Mouse (Mus musculus): ENCODE results near the gene Fam135a.

Gene Fam135a

GRCm38 (mm10) chr1:24099926-24100869 lies at the start of gene Fam135a:
Gene Fam135a (minus strand): TSS chr1:24100341.
- DNase-seq (ENCODE audit: low spot score in 2 of 2) = peak; percentile 88 to 91

- DNase-seq (ENCODE audit: low spot score in 2 of 2) = no peak
Observed at GRCm38 (mm10) chr1:24143504-24143903, 43.4 kb upstream of the Fam135a start.

- no peak for DNase-seq (ENCODE audit: low spot score in 2 of 2)
Observed at GRCm38 (mm10) chr1:24140555-24140954, 40.4 kb upstream of the Fam135a start.

GRCm38 (mm10) chr1:24137133-24137532 lies 37.0 kb upstream of the Fam135a start:
- DNase-seq (ENCODE audit: low spot score in 2 of 2) = peak; percentile 74 to 78

- DNase-seq (ENCODE audit: low spot score in 2 of 2) = no peak
Observed at GRCm38 (mm10) chr1:24134792-24135191, 34.7 kb upstream of the Fam135a start.

- no peak for DNase-seq (ENCODE audit: low spot score in 2 of 2)
Observed at GRCm38 (mm10) chr1:24133853-24134252, 33.7 kb upstream of the Fam135a start.

GRCm38 (mm10) chr1:24127866-24128265 lies 27.7 kb upstream of the Fam135a start:
- no peak for DNase-seq (ENCODE audit: low spot score in 2 of 2)

- no peak for DNase-seq (ENCODE audit: low spot score in 2 of 2)
Observed at GRCm38 (mm10) chr1:24124610-24125009, 24.5 kb upstream of the Fam135a start.

- DNase-seq (ENCODE audit: low spot score in 2 of 2) = peak in 1 of 2 experiments; percentile 82
Observed at GRCm38 (mm10) chr1:24122582-24122981, 22.4 kb upstream of the Fam135a start.

GRCm38 (mm10) chr1:24107971-24108773 lies 8.0 kb upstream of the Fam135a start:
- DNase-seq (ENCODE audit: low spot score in 2 of 2) = no peak

- peak; percentile 41 to 64 for DNase-seq (ENCODE audit: low spot score in 2 of 2)
Observed at GRCm38 (mm10) chr1:24107378-24107777, 7.2 kb upstream of the Fam135a start.

GRCm38 (mm10) chr1:24102579-24103149 lies 2.5 kb upstream of the Fam135a start:
- DNase-seq (ENCODE audit: low spot score in 2 of 2) = no peak

GRCm38 (mm10) chr1:24100870-24101358 lies 773 bp upstream of the Fam135a start:
- no peak for DNase-seq (ENCODE audit: low spot score in 2 of 2)

- no peak for DNase-seq (ENCODE audit: low spot score in 2 of 2)
Observed at GRCm38 (mm10) chr1:24099541-24099925, 608 bp downstream of the Fam135a start.

GRCm38 (mm10) chr1:24097541-24097940 lies 2.6 kb downstream of the Fam135a start:
- no peak for DNase-seq (ENCODE audit: low spot score in 2 of 2)

GRCm38 (mm10) chr1:24092414-24092813 lies 7.7 kb downstream of the Fam135a start:
- no peak for DNase-seq (ENCODE audit: low spot score in 2 of 2)

GRCm38 (mm10) chr1:24090603-24091002 lies 9.5 kb downstream of the Fam135a start:
- DNase-seq (ENCODE audit: low spot score in 2 of 2) = no peak

GRCm38 (mm10) chr1:24090094-24090493 lies 10.0 kb downstream of the Fam135a start:
- DNase-seq (ENCODE audit: low spot score in 2 of 2) = no peak

- DNase-seq (ENCODE audit: low spot score in 2 of 2) = no peak
Observed at GRCm38 (mm10) chr1:24086176-24086575, 14.0 kb downstream of the Fam135a start.

- DNase-seq (ENCODE audit: low spot score in 2 of 2) = peak in 1 of 2 experiments; percentile 40
Observed at GRCm38 (mm10) chr1:24074396-24074795, 25.7 kb downstream of the Fam135a start.

GRCm38 (mm10) chr1:24073386-24074248 lies 26.5 kb downstream of the Fam135a start:
- no peak for DNase-seq (ENCODE audit: low spot score in 2 of 2)

All from frontal cortex, postnatal 36 days (tissue).